Mouse (Mus musculus) spleen, postnatal 36 days (tissue): ENCODE measurements around the gene Ano1.

ENCODE experiments used
- DNase-seq, 2 experiments: peaks; one replicate each; pipeline ENCODE4 v3.0.0; 2022; ENCODE audit warnings: low spot score in 2 of 2, mixed read lengths in 1 of 2

The Ano1 gene

GRCm38 (mm10) chr7:144696764-144697704 lies 54.7 kb downstream of the Ano1 start:
- DNase-seq = peak in 1 of 2 experiments; percentile 8

- DNase-seq = no peak
These were observed 61.9 kb downstream of the Ano1 start for GRCm38 (mm10) chr7:144689855-144690254.

GRCm38 (mm10) chr7:144689136-144689535 lies 62.6 kb downstream of the Ano1 start:
- DNase-seq = no peak

- no peak for DNase-seq
These were observed 64.0 kb downstream of the Ano1 start for GRCm38 (mm10) chr7:144687663-144688381.

- no peak for DNase-seq
These were observed 66.8 kb downstream of the Ano1 start for GRCm38 (mm10) chr7:144684947-144685346.

- DNase-seq = no peak
These were observed 67.3 kb downstream of the Ano1 start for GRCm38 (mm10) chr7:144684467-144684866.

GRCm38 (mm10) chr7:144680096-144680495 lies 71.7 kb downstream of the Ano1 start:
- no peak for DNase-seq

GRCm38 (mm10) chr7:144678241-144679030 lies 73.3 kb downstream of the Ano1 start:
- DNase-seq = no peak

- no peak for DNase-seq
These were observed 74.3 kb downstream of the Ano1 start for GRCm38 (mm10) chr7:144677341-144678086.

GRCm38 (mm10) chr7:144675632-144676031 lies 76.1 kb downstream of the Ano1 start:
- no peak for DNase-seq

GRCm38 (mm10) chr7:144669895-144670294 lies 81.9 kb downstream of the Ano1 start:
- no peak for DNase-seq

GRCm38 (mm10) chr7:144668603-144669278 lies 83.0 kb downstream of the Ano1 start:
- no peak for DNase-seq

- DNase-seq = no peak
These were observed 84.7 kb downstream of the Ano1 start for GRCm38 (mm10) chr7:144667091-144667490.

GRCm38 (mm10) chr7:144665585-144665984 lies 86.2 kb downstream of the Ano1 start:
- DNase-seq = no peak

GRCm38 (mm10) chr7:144663566-144663965 lies 88.2 kb downstream of the Ano1 start:
- no peak for DNase-seq

- DNase-seq = no peak
These were observed 95.4 kb downstream of the Ano1 start for GRCm38 (mm10) chr7:144656261-144656967.

- no peak for DNase-seq
These were observed 97.9 kb downstream of the Ano1 start for GRCm38 (mm10) chr7:144653681-144654425.

- DNase-seq = no peak
These were observed 104.2 kb downstream of the Ano1 start for GRCm38 (mm10) chr7:144647547-144647946.

- no peak for DNase-seq
These were observed 111.0 kb downstream of the Ano1 start for GRCm38 (mm10) chr7:144640817-144641216.
